In the genomic region with DNA sequence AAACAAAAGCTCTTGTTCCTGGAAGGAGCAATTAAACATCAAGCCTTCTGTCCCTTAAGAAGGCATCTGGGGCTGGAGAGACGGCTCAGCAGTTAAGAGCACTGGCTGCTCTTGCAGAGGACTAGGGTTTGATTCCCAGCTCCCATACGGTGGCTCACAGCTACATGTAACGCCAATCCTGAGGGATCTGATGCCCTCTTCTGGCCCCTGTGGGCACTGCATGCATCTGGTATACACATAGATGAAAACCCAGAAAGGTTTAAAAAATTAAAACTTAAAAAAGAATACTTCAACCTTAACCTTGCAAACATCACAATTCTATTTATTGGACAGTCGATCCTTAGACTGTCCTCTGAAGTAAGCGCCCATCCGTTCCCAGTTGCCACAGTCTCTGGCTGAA, we compare ENCODE assay signal across 20 mouse cellular contexts. TPM values are rescaled to one million over a fixed set of nuclear protein-coding genes. Genes with fewer than 3 reads are reported as not detected.
DNase-seq lines count a peak whose midpoint lies in the region; TF ChIP-seq lines count a peak whose summit lies in the region.
"Had no signal": no experiment of that assay in that cellular context is flagged by ENCODE, and none has a peak within 500 bp of the region (broad histone marks: within the 10 kb centered on the region; RNA-seq: fewer than 3 reads in every experiment).

No protein-coding gene starts in this region.

- 0 out of 2 replicates have a peak, but pooled peaks have one; percentile 7 for TF ChIP-seq CTCF in kidney, adult 2 months (conservative IDR thresholded peaks at IDR 0.05; ENCODE audit: insufficient read depth, insufficient read length, low read depth, low read length)
- 0 out of 2 replicates have a peak, but pooled peaks have one; percentile 6 for TF ChIP-seq CTCF in lung, adult 2 months (IDR thresholded peaks at IDR 0.05; ENCODE audit: insufficient read depth, low read length)
- TF ChIP-seq CTCF in E14TG2a.4 (conservative IDR thresholded peaks at IDR 0.05; ENCODE audit: low read length) = peak; percentile 36
- TF ChIP-seq CTCF in MEL (IDR thresholded peaks at IDR 0.05 in 2 of 3, conservative IDR thresholded peaks at IDR 0.05 in 1 of 3; ENCODE audit: control insufficient read depth in 1 of 3, insufficient read depth in 1 of 3, low read depth in 2 of 3, low read length in 3 of 3, poor library complexity in 1 of 3, severe bottlenecking in 1 of 3) = peak; percentile 38 to 41 (median 40)

- H3K4me3 ChIP-seq in kidney, adult 2 months (ENCODE audit: insufficient read depth, low read depth, low read length) = no peak overlapping the region
- H3K4me3 ChIP-seq in lung, adult 2 months (replicated peaks; ENCODE audit: extremely low read depth, low read depth, low read length) = no peak overlapping the region
- no peak overlapping the region for H3K4me3 ChIP-seq in E14TG2a.4 (replicated peaks; ENCODE audit: low read length)
- no peak overlapping the region for H3K4me3 ChIP-seq in MEL (ENCODE audit: control insufficient read depth in 1 of 2, insufficient read depth in 1 of 2, low read depth in 2 of 2, low read length in 2 of 2)
- H3K4me3 ChIP-seq: embryonic facial prominence, embryonic 10.5 days; forebrain, embryonic 12.5 days; heart, embryonic 15.5 days; hindbrain, embryonic 15.5 days; midbrain, embryonic 12.5 days; neural tube, embryonic 12.5 days had no signal

- no peak overlapping the region for H3K27ac ChIP-seq in kidney, adult 2 months (ENCODE audit: insufficient read depth, low read depth, low read length)
- no peak overlapping the region for H3K27ac ChIP-seq in MEL (ENCODE audit: control insufficient read depth, low read depth, low read length)
- H3K27ac ChIP-seq: embryonic facial prominence, embryonic 10.5 days; forebrain, embryonic 12.5 days; heart, embryonic 15.5 days; hindbrain, embryonic 15.5 days; midbrain, embryonic 12.5 days; neural tube, embryonic 12.5 days had no signal

- no peaks in the 10 kb centered on the region for H3K36me3 ChIP-seq in kidney, adult 2 months (ENCODE audit: control insufficient read depth, insufficient read depth, low read length)
- H3K36me3 ChIP-seq in E14TG2a.4 (ENCODE audit: insufficient read depth, low read length) (no peaks in the 10 kb centered on the region), MEL (ENCODE audit: control insufficient read depth in 1 of 2, insufficient read depth in 2 of 2, low read length in 2 of 2) (no peaks in the 10 kb centered on the region)
- H3K36me3 ChIP-seq: embryonic facial prominence, embryonic 10.5 days; forebrain, embryonic 12.5 days; heart, embryonic 15.5 days; hindbrain, embryonic 15.5 days; midbrain, embryonic 12.5 days; neural tube, embryonic 12.5 days had no signal

- no peaks in the 10 kb centered on the region for H3K4me1 ChIP-seq in kidney, adult 2 months (ENCODE audit: control insufficient read depth, insufficient read depth, low read length)
- H3K4me1 ChIP-seq in lung, adult 2 months (ENCODE audit: control insufficient read depth, insufficient read depth, low read length) = no peaks in the 10 kb centered on the region
- H3K4me1 ChIP-seq in E14TG2a.4 (replicated peaks; ENCODE audit: low read depth, low read length) (peaks cover 29% of the 10 kb centered on the region), MEL (ENCODE audit: control insufficient read depth in 1 of 2, insufficient read depth in 2 of 2, low read length in 2 of 2) (0 out of 4 replicates have a peak, but pooled peaks cover 0 to 2% of the 10 kb centered on the region in 2 experiments)

- H3K9ac ChIP-seq in MEL (ENCODE audit: control insufficient read depth, low read depth, low read length, poor library complexity, severe bottlenecking) = no peak overlapping the region
- H3K9ac ChIP-seq: forebrain, embryonic 12.5 days; heart, embryonic 15.5 days; hindbrain, embryonic 15.5 days; midbrain, embryonic 12.5 days; neural tube, embryonic 12.5 days had no signal

- WGBS in kidney, adult 2 months = 91% methylated on average over 6 of the region's 6 CpGs
- 86% methylated on average over 6 of the region's 6 CpGs for WGBS in lung, adult 2 months

- H3K27me3 ChIP-seq in kidney, adult 2 months (replicated peaks; ENCODE audit: control insufficient read depth, insufficient read depth, low read length) = no peaks in the 10 kb centered on the region; the same call in 1 of the 2 replicates
- H3K27me3 ChIP-seq in E14TG2a.4 (ENCODE audit: insufficient read depth, low read length) (peaks cover 12% of the 10 kb centered on the region), MEL (ENCODE audit: control insufficient read depth in 1 of 2, insufficient read depth in 2 of 2, low read length in 2 of 2) (no peaks in the 10 kb centered on the region)
- H3K27me3 ChIP-seq: hindbrain, embryonic 15.5 days had no signal

- H3K9me3 ChIP-seq in E14TG2a.4 (ENCODE audit: low read length) (peaks cover 9% of the 10 kb centered on the region), MEL (replicated peaks; ENCODE audit: insufficient read depth, low read length) (no peaks in the 10 kb centered on the region)
- H3K9me3 ChIP-seq: heart, embryonic 15.5 days; hindbrain, embryonic 15.5 days had no signal

- peak; percentile 32 for TF ChIP-seq RAD21 in MEL (IDR thresholded peaks at IDR 0.05; ENCODE audit: low read depth, low read length)

- H3K79me2 ChIP-seq in MEL (ENCODE audit: control insufficient read depth, insufficient read depth, low read length, poor library complexity) = no peaks in the 10 kb centered on the region; the same call in 1 of the 2 replicates

- TF ChIP-seq POLR2A in kidney, adult 2 months (IDR thresholded peaks at IDR 0.05; ENCODE audit: low read depth, low read length) = no peak
- no peak for TF ChIP-seq POLR2A in lung, adult 2 months (IDR thresholded peaks at IDR 0.05; ENCODE audit: borderline replicate concordance, extremely low read depth, low read depth, low read length)
- no peak for TF ChIP-seq POLR2A in MEL (IDR thresholded peaks at IDR 0.05; ENCODE audit: control insufficient read depth in 1 of 2, insufficient read depth in 1 of 2, low read depth in 1 of 2, low read length in 2 of 2, poor library complexity in 1 of 2)

- DNase-seq in kidney, adult 2 months = no peak
- no peak for DNase-seq in kidney, postnatal 4 days
- DNase-seq in lung, adult 2 months = no peak
- no peak for DNase-seq in lung, postnatal 36 days
- peak; percentile 36 for DNase-seq in MEL (ENCODE audit: low read depth, low spot score)
- DNase-seq in urinary bladder, postnatal 14 days (ENCODE audit: low spot score) = no peak
- DNase-seq: cerebellum, adult 8-10 months; gastrocnemius, postnatal 14 days; heart, adult 18-20 months; heart, postnatal 4 days; kidney, adult 11 months; kidney, postnatal 14 days; thymus, adult 2 months had no signal

- TF ChIP-seq EP300 in MEL (IDR thresholded peaks at IDR 0.05; ENCODE audit: low read depth in 1 of 2, low read length in 2 of 2) = no peak

TF ChIP-seq in MEL, 35 proteins besides CTCF, POLR2A, EP300 and RAD21:
- TF ChIP-seq NELFE (IDR thresholded peaks at IDR 0.05; ENCODE audit: low read depth, low read length) (no peak), ZC3H11A (IDR thresholded peaks at IDR 0.05; ENCODE audit: low read depth, low read length) (peak; percentile 29; the same call in 1 of the 2 replicates), SMC3 (IDR thresholded peaks at IDR 0.05; ENCODE audit: low read depth, low read length) (peak; percentile 30)
TF ChIP-seq in MEL: peak in this region for 2.

RNA-seq across cellular contexts. Expression of a gene that starts 3.4 kb away (rescaled TPM):
- 0.80 and 1.0 TPM in 2 replicates for polyA plus RNA-seq in kidney, adult 2 months (2012; rRNA removed)
- polyA plus RNA-seq in lung, adult 2 months (2012; rRNA removed) = 3.8 and 6.2 TPM in 2 replicates
- total RNA-seq in MEL (2012; rRNA removed) = 2.9 and 3.7 TPM in 2 replicates
- 1 to 10 TPM in 1 of 2 experiments, not detected in 1; 4.4 TPM for polyA plus RNA-seq in MEL (2012; ENCODE audit: insufficient read depth in 1 of 2, insufficient read length in 2 of 2, low read depth in 1 of 2, low replicate concordance in 2 of 2, missing spikeins in 1 of 2)
